Comparison of ENCODE assay signal across 10 mouse cellular contexts in genomic region chr10:84372161-84373095, GRCm38 (mm10).
A peak's percentile ranks its signal among the peaks of the same experiment; 100 is the strongest.
DNase-seq lines count a peak whose midpoint lies in the region; ATAC-seq and TF ChIP-seq lines count a peak whose summit lies in the region.
"Had no signal": no experiment of that assay in that cellular context is flagged by ENCODE, and none has a peak within 500 bp of the region (broad histone marks: within the 10 kb centered on the region; RNA-seq: fewer than 3 reads in every experiment).

No protein-coding gene starts in this region.

- intact Hi-C loops in heart, postnatal 36 days (cut with DNase I), result no loop called here

- no peak for TF ChIP-seq CTCF in embryonic fibroblast, embryonic 13.5 days (IDR thresholded peaks at IDR 0.05; ENCODE audit: borderline replicate concordance, insufficient read depth, low read length)

- no peak overlapping the region for H3K4me3 ChIP-seq in heart, embryonic 12.5 days
- H3K4me3 ChIP-seq in embryonic fibroblast, embryonic 13.5 days (ENCODE audit: insufficient read depth, low read length), result no peak overlapping the region
- H3K4me3 ChIP-seq in neural tube, embryonic 14.5 days (ENCODE audit: low read depth, low read length), result no peak overlapping the region
- H3K4me3 ChIP-seq in intestine, embryonic 16.5 days (ENCODE audit: low read length), result no peak overlapping the region
- H3K4me3 ChIP-seq: heart, adult 2 months; liver, embryonic 13.5 days had no signal

- H3K9ac ChIP-seq in heart, embryonic 12.5 days, result peak overlapping the region; percentile 28; the same call in 1 of the 2 replicates
- H3K9ac ChIP-seq in neural tube, embryonic 14.5 days (replicated peaks; ENCODE audit: low read depth, low read length), result no peak overlapping the region
- H3K9ac ChIP-seq in intestine, embryonic 16.5 days (ENCODE audit: low read depth, low read length), result no peak overlapping the region
- H3K9ac ChIP-seq: liver, embryonic 13.5 days had no signal

- peak overlapping the region; percentile 26 for H3K4me2 ChIP-seq in heart, embryonic 12.5 days
- peak overlapping the region; percentile 23; the same call in 1 of the 2 replicates for H3K4me2 ChIP-seq in neural tube, embryonic 14.5 days (ENCODE audit: low read depth, low read length)
- no peak overlapping the region for H3K4me2 ChIP-seq in intestine, embryonic 16.5 days (ENCODE audit: low read depth, low read length)
- H3K4me2 ChIP-seq: liver, embryonic 13.5 days had no signal

- TF ChIP-seq POLR2A in embryonic fibroblast, embryonic 13.5 days (IDR thresholded peaks at IDR 0.05; ENCODE audit: low read depth, low read length), result no peak

- peaks cover 29% of the 10 kb centered on the region for H3K4me1 ChIP-seq in heart, embryonic 12.5 days (replicated peaks)
- H3K4me1 ChIP-seq in embryonic fibroblast, embryonic 13.5 days (ENCODE audit: control insufficient read depth, insufficient read depth, low read length), result peaks cover 8% of the 10 kb centered on the region; the same call in 1 of the 2 replicates
- peaks cover 13% of the 10 kb centered on the region; the same call in 1 of the 2 replicates for H3K4me1 ChIP-seq in neural tube, embryonic 14.5 days (ENCODE audit: control insufficient read depth, insufficient read depth, low read length)
- no peaks in the 10 kb centered on the region for H3K4me1 ChIP-seq in intestine, embryonic 16.5 days (ENCODE audit: control insufficient read depth, insufficient read depth, low read length)
- H3K4me1 ChIP-seq: liver, embryonic 13.5 days had no signal

- ATAC-seq in heart, embryonic 12.5 days (ENCODE audit: insufficient number of reproducible peaks, low FRiP score), result peak; percentile 31; the same call in 1 of the 2 replicates
- peak; percentile 82 for ATAC-seq in neural tube, embryonic 14.5 days (ENCODE audit: low read depth)
- no peak for ATAC-seq in intestine, embryonic 16.5 days

- 37% methylated on average over 18 of the region's 18 CpGs for whole genome bisulfite sequencing in heart, embryonic 12.5 days
- 30% methylated on average over 18 of the region's 18 CpGs for WGBS in neural tube, embryonic 14.5 days
- WGBS in intestine, embryonic 16.5 days, result 54% methylated on average over 18 of the region's 18 CpGs

- H3K9me3 ChIP-seq in heart, embryonic 12.5 days (replicated peaks), result no peaks in the 10 kb centered on the region
- no peaks in the 10 kb centered on the region for H3K9me3 ChIP-seq in neural tube, embryonic 14.5 days (ENCODE audit: control insufficient read depth, low read length)
- no peaks in the 10 kb centered on the region for H3K9me3 ChIP-seq in intestine, embryonic 16.5 days (ENCODE audit: control insufficient read depth, low read length)
- H3K9me3 ChIP-seq: liver, embryonic 13.5 days had no signal

- no peaks in the 10 kb centered on the region for H3K27me3 ChIP-seq in heart, embryonic 12.5 days (replicated peaks)
- no peaks in the 10 kb centered on the region for H3K27me3 ChIP-seq in neural tube, embryonic 14.5 days (ENCODE audit: control insufficient read depth, insufficient read depth, low read length)
- H3K27me3 ChIP-seq in intestine, embryonic 16.5 days (replicated peaks; ENCODE audit: control insufficient read depth, insufficient read depth, low read length), result no peaks in the 10 kb centered on the region
- H3K27me3 ChIP-seq: liver, embryonic 13.5 days had no signal

- DNase-seq in heart, postnatal 36 days, result no peak
- DNase-seq in left cerebral cortex, adult 11 months (ENCODE audit: low spot score), result peak; percentile 66
- DNase-seq in adrenal gland, postnatal 36 days, result no peak
- no peak for DNase-seq in kidney, adult 9 months
- DNase-seq: heart, adult 2 months; liver, embryonic 13.5 days had no signal

- peaks cover 50% of the 10 kb centered on the region for H3K36me3 ChIP-seq in heart, embryonic 12.5 days
- H3K36me3 ChIP-seq in neural tube, embryonic 14.5 days (ENCODE audit: control insufficient read depth, insufficient read depth, low read length), result peaks cover 5% of the 10 kb centered on the region; the same call in 1 of the 2 replicates
- no peaks in the 10 kb centered on the region for H3K36me3 ChIP-seq in intestine, embryonic 16.5 days (ENCODE audit: control insufficient read depth, insufficient read depth, low read length)
- H3K36me3 ChIP-seq: liver, embryonic 13.5 days had no signal

- no peak overlapping the region for H3K27ac ChIP-seq in heart, embryonic 12.5 days (ENCODE audit: poor library complexity, severe bottlenecking)
- 0 out of 2 replicates have a peak overlapping the region, but pooled peaks have one; percentile 4 for H3K27ac ChIP-seq in embryonic fibroblast, embryonic 13.5 days (ENCODE audit: insufficient read depth, low read length)
- peak overlapping the region; percentile 58; the same call in 1 of the 2 replicates for H3K27ac ChIP-seq in neural tube, embryonic 14.5 days (ENCODE audit: low read depth, low read length)
- H3K27ac ChIP-seq in intestine, embryonic 16.5 days (ENCODE audit: low read length), result no peak overlapping the region
- H3K27ac ChIP-seq: heart, adult 2 months; liver, embryonic 13.5 days had no signal

Comparison
In these comparisons a context has a peak if more than half of its experiments do, and no peak if none do; other contexts are left out.
1. H3K27ac ChIP-seq: peak in embryonic fibroblast, embryonic 13.5 days (single experiment) and neural tube, embryonic 14.5 days (single experiment); none in heart, embryonic 12.5 days (single experiment) and intestine, embryonic 16.5 days (single experiment).